Comparison of ENCODE assay signal across 8 mouse cellular contexts in genomic region chr4:120986446-120986845, GRCm38 (mm10). TPM values are rescaled to one million over a fixed set of nuclear protein-coding genes. Genes with fewer than 3 reads are reported as not detected.
DNase-seq lines count a peak whose midpoint lies in the region; ATAC-seq and TF ChIP-seq lines count a peak whose summit lies in the region.

No protein-coding gene starts in this region.

- H3K27ac ChIP-seq in forebrain, embryonic 13.5 days, result no peak overlapping the region
- H3K27ac ChIP-seq in forebrain, embryonic 15.5 days (replicated peaks), result no peak overlapping the region
- H3K27ac ChIP-seq in embryonic facial prominence, embryonic 14.5 days (replicated peaks; ENCODE audit: low read depth, low read length), result no peak overlapping the region
- H3K27ac ChIP-seq in kidney, embryonic 15.5 days, result no peak overlapping the region
- H3K27ac ChIP-seq in small intestine, adult 2 months (ENCODE audit: insufficient read depth, low read depth, low read length), result no peak overlapping the region

- H3K9ac ChIP-seq in forebrain, embryonic 13.5 days, result no peak overlapping the region
- H3K9ac ChIP-seq in forebrain, embryonic 15.5 days (replicated peaks), result no peak overlapping the region
- H3K9ac ChIP-seq in embryonic facial prominence, embryonic 14.5 days (ENCODE audit: low read depth, low read length), result no peak overlapping the region
- no peak overlapping the region for H3K9ac ChIP-seq in kidney, embryonic 15.5 days

- peaks cover 4% of the 10 kb centered on the region; the same call in 1 of the 2 replicates for H3K36me3 ChIP-seq in forebrain, embryonic 13.5 days (ENCODE audit: poor library complexity, severe bottlenecking)
- H3K36me3 ChIP-seq in forebrain, embryonic 15.5 days, result peaks cover 12% of the 10 kb centered on the region
- H3K36me3 ChIP-seq in embryonic facial prominence, embryonic 14.5 days (ENCODE audit: control insufficient read depth, insufficient read depth, low read length), result peaks cover 17% of the 10 kb centered on the region; the same call in 1 of the 2 replicates
- peaks cover 22% of the 10 kb centered on the region for H3K36me3 ChIP-seq in kidney, embryonic 15.5 days
- peaks cover 17% of the 10 kb centered on the region for H3K36me3 ChIP-seq in small intestine, adult 2 months (ENCODE audit: control insufficient read depth, insufficient read depth, low read length)

- no peak overlapping the region for H3K4me3 ChIP-seq in forebrain, embryonic 13.5 days
- no peak overlapping the region for H3K4me3 ChIP-seq in forebrain, embryonic 15.5 days
- H3K4me3 ChIP-seq in embryonic facial prominence, embryonic 14.5 days (ENCODE audit: low read depth, low read length), result no peak overlapping the region
- H3K4me3 ChIP-seq in kidney, embryonic 15.5 days (replicated peaks), result no peak overlapping the region
- H3K4me3 ChIP-seq in small intestine, adult 2 months (ENCODE audit: low read depth, low read length), result no peak overlapping the region

- H3K4me1 ChIP-seq in forebrain, embryonic 13.5 days, result no peaks in the 10 kb centered on the region
- no peaks in the 10 kb centered on the region for H3K4me1 ChIP-seq in forebrain, embryonic 15.5 days
- H3K4me1 ChIP-seq in embryonic facial prominence, embryonic 14.5 days (ENCODE audit: control insufficient read depth, insufficient read depth, low read length), result no peaks in the 10 kb centered on the region
- H3K4me1 ChIP-seq in kidney, embryonic 15.5 days, result no peaks in the 10 kb centered on the region
- H3K4me1 ChIP-seq in small intestine, adult 2 months (ENCODE audit: control insufficient read depth, insufficient read depth, insufficient read length, low read length), result no peaks in the 10 kb centered on the region

- no peak overlapping the region for H3K4me2 ChIP-seq in forebrain, embryonic 13.5 days
- no peak overlapping the region for H3K4me2 ChIP-seq in forebrain, embryonic 15.5 days (replicated peaks)
- H3K4me2 ChIP-seq in embryonic facial prominence, embryonic 14.5 days (ENCODE audit: low read depth, low read length), result no peak overlapping the region
- H3K4me2 ChIP-seq in kidney, embryonic 15.5 days, result no peak overlapping the region

- peaks cover 3% of the 10 kb centered on the region; the same call in 1 of the 2 replicates for H3K9me3 ChIP-seq in forebrain, embryonic 13.5 days (replicated peaks)
- no peaks in the 10 kb centered on the region for H3K9me3 ChIP-seq in forebrain, embryonic 15.5 days
- H3K9me3 ChIP-seq in embryonic facial prominence, embryonic 14.5 days (ENCODE audit: control insufficient read depth, low read length), result 0 out of 2 replicates have a peak, but pooled peaks cover 6% of the 10 kb centered on the region
- H3K9me3 ChIP-seq in kidney, embryonic 15.5 days (replicated peaks), result peaks cover 4% of the 10 kb centered on the region; the same call in 1 of the 2 replicates

- TF ChIP-seq CTCF in small intestine, adult 2 months (IDR thresholded peaks at IDR 0.05; ENCODE audit: extremely low read depth, insufficient read length, insufficient replicate concordance, low read depth, low read length), result peak; percentile 65; the same call in 1 of the 2 replicates

- TF ChIP-seq POLR2A in small intestine, adult 2 months (IDR thresholded peaks at IDR 0.05; ENCODE audit: low read depth, low read length), result no peak

- DNase-seq in 416B (ENCODE audit: low read depth), result peak; percentile 81
- peak; percentile 52 for DNase-seq in adrenal gland, postnatal 25 days
- DNase-seq in embryonic facial prominence, embryonic 14.5 days (ENCODE audit: low spot score), result peak; percentile 66

- ATAC-seq in forebrain, embryonic 13.5 days, result peak; percentile 58; the same call in 1 of the 2 replicates
- no peak for ATAC-seq in forebrain, embryonic 15.5 days (replicated peaks)
- ATAC-seq in embryonic facial prominence, embryonic 14.5 days (ENCODE audit: low read depth), result no peak
- 0 out of 2 replicates have a peak, but pooled peaks have one; percentile 54 for ATAC-seq in kidney, embryonic 15.5 days (replicated peaks; ENCODE audit: low FRiP score)
- ATAC-seq in megakaryocyte progenitor cell, adult 5-6 weeks (replicated peaks; ENCODE audit: poor library complexity), result peak; percentile 92

- H3K27me3 ChIP-seq in forebrain, embryonic 13.5 days, result no peaks in the 10 kb centered on the region
- H3K27me3 ChIP-seq in forebrain, embryonic 15.5 days, result no peaks in the 10 kb centered on the region
- H3K27me3 ChIP-seq in embryonic facial prominence, embryonic 14.5 days (replicated peaks; ENCODE audit: control insufficient read depth, insufficient read depth, low read length), result no peaks in the 10 kb centered on the region
- H3K27me3 ChIP-seq in kidney, embryonic 15.5 days, result no peaks in the 10 kb centered on the region
- no peaks in the 10 kb centered on the region for H3K27me3 ChIP-seq in small intestine, adult 2 months (ENCODE audit: control insufficient read depth, insufficient read depth, low read length)

- 37% methylated on average over 6 of the region's 6 CpGs for WGBS in forebrain, embryonic 13.5 days
- WGBS in forebrain, embryonic 15.5 days, result 27% methylated on average over 6 of the region's 6 CpGs
- WGBS in embryonic facial prominence, embryonic 14.5 days, result 13% methylated on average over 6 of the region's 6 CpGs
- 20% methylated on average over 6 of the region's 6 CpGs for WGBS in kidney, embryonic 15.5 days
- WGBS in small intestine, adult 2 months, result 6% methylated on average over 6 of the region's 6 CpGs

RNA-seq across cellular contexts. Expression of gene Smap2, which starts 30.6 kb away (rescaled TPM):
- polyA plus RNA-seq in forebrain, embryonic 13.5 days (2015; fragmentation: Nextera tagmentation; extraction: Ambion mirVana), result 22.2 and 22.7 TPM in 2 replicates
- 37.2 and 40.1 TPM in 2 replicates for polyA plus RNA-seq in forebrain, embryonic 15.5 days (2015; fragmentation: Nextera tagmentation; extraction: Ambion mirVana)
- 31.5 and 35.7 TPM in 2 replicates for total RNA-seq in adrenal gland, postnatal 25 days (2021)
- 18.4 and 19.2 TPM in 2 replicates for polyA plus RNA-seq in embryonic facial prominence, embryonic 14.5 days (2014; fragmentation: Nextera tagmentation; extraction: Ambion mirVana)
- polyA plus RNA-seq in kidney, embryonic 15.5 days (2015; fragmentation: Nextera tagmentation; extraction: Ambion mirVana), result 14.4 and 15.4 TPM in 2 replicates
- 46.0 and 53.8 TPM in 2 replicates for total RNA-seq in megakaryocyte progenitor cell, adult 5-6 weeks (2015)
- total RNA-seq in megakaryocyte progenitor cell, adult 5-6 weeks (2017), result 21.9 and 26.8 TPM in 2 replicates
- polyA plus RNA-seq in small intestine, adult 2 months (2012; rRNA removed), result 12.1 and 28.1 TPM in 2 replicates

RNA-seq across cellular contexts. Expression of gene Zfp69, which starts 34.9 kb away (rescaled TPM):
- polyA plus RNA-seq in forebrain, embryonic 13.5 days (2015; fragmentation: Nextera tagmentation; extraction: Ambion mirVana), result 7.4 and 8.9 TPM in 2 replicates
- 6.6 and 7.3 TPM in 2 replicates for polyA plus RNA-seq in forebrain, embryonic 15.5 days (2015; fragmentation: Nextera tagmentation; extraction: Ambion mirVana)
- 3.4 and 4.9 TPM in 2 replicates for total RNA-seq in adrenal gland, postnatal 25 days (2021)
- polyA plus RNA-seq in embryonic facial prominence, embryonic 14.5 days (2014; fragmentation: Nextera tagmentation; extraction: Ambion mirVana), result 6.1 and 6.6 TPM in 2 replicates
- polyA plus RNA-seq in kidney, embryonic 15.5 days (2015; fragmentation: Nextera tagmentation; extraction: Ambion mirVana), result 9.2 and 11.1 TPM in 2 replicates
- 2.1 and 3.0 TPM in 2 replicates for total RNA-seq in megakaryocyte progenitor cell, adult 5-6 weeks (2015)
- total RNA-seq in megakaryocyte progenitor cell, adult 5-6 weeks (2017), result 0.95 and 2.6 TPM in 2 replicates
- polyA plus RNA-seq in small intestine, adult 2 months (2012; rRNA removed), result 0.60 and 1.8 TPM in 2 replicates

RNA-seq across cellular contexts. Expression of gene Col9a2, which starts 52.7 kb away (rescaled TPM):
- polyA plus RNA-seq in forebrain, embryonic 13.5 days (2015; fragmentation: Nextera tagmentation; extraction: Ambion mirVana), result 1.6 and 1.9 TPM in 2 replicates
- 3.2 and 5.9 TPM in 2 replicates for polyA plus RNA-seq in forebrain, embryonic 15.5 days (2015; fragmentation: Nextera tagmentation; extraction: Ambion mirVana)
- total RNA-seq in adrenal gland, postnatal 25 days (2021), result 0.46 and 0.71 TPM in 2 replicates
- polyA plus RNA-seq in embryonic facial prominence, embryonic 14.5 days (2014; fragmentation: Nextera tagmentation; extraction: Ambion mirVana), result 46.4 and 71.1 TPM in 2 replicates
- polyA plus RNA-seq in kidney, embryonic 15.5 days (2015; fragmentation: Nextera tagmentation; extraction: Ambion mirVana), result 3.9 and 6.0 TPM in 2 replicates
- not detected in 2 replicates for total RNA-seq in megakaryocyte progenitor cell, adult 5-6 weeks (2015)
- total RNA-seq in megakaryocyte progenitor cell, adult 5-6 weeks (2017), result not detected in 2 replicates
- polyA plus RNA-seq in small intestine, adult 2 months (2012; rRNA removed), result 0.18 and 0.53 TPM in 2 replicates

Comparison
In these comparisons a context has a peak if more than half of its experiments do, and no peak if none do; other contexts are left out.
1. ATAC-seq: peak in forebrain, embryonic 13.5 days (single experiment), kidney, embryonic 15.5 days (single experiment) and megakaryocyte progenitor cell, adult 5-6 weeks (single experiment); none in forebrain, embryonic 15.5 days (single experiment) and embryonic facial prominence, embryonic 14.5 days (single experiment).
2. Peak in every context shown above with its lines, with median percentiles within 50 percentile points of each other: DNase-seq.